Mouse (Mus musculus) kidney, adult 2 months (tissue): ENCODE results near the gene Zfp385b. TPM values are rescaled to one million over a fixed set of nuclear protein-coding genes. Genes with fewer than 3 reads are reported as not detected.
A peak's percentile ranks its signal among the peaks of the same experiment; 100 is the strongest.

ENCODE experiments used
- DNase-seq: peaks from one replicate; pipeline ENCODE4 v3.0.0; 2021
- H3K27ac ChIP-seq: fragments of 200-500 bp; 2 replicates; pipeline ENCODE4 v1.5.1; 2012; ENCODE audit warnings: low read depth, low read length, control low read depth, inconsistent platforms; ENCODE audit not compliant: insufficient read depth
- H3K27me3 ChIP-seq: fragments of 200-500 bp; replicated peaks from 2 replicates; pipeline ENCODE4 v1.6.1; 2012; ENCODE audit warnings: mild to moderate bottlenecking, moderate library complexity, low read length, inconsistent platforms; ENCODE audit not compliant: control insufficient read depth, insufficient read depth
- H3K36me3 ChIP-seq: fragments of 200-500 bp; 2 replicates; pipeline ENCODE4 v1.6.1; 2012; ENCODE audit warnings: mild to moderate bottlenecking, moderate library complexity, low read length, inconsistent platforms; ENCODE audit not compliant: control insufficient read depth, insufficient read depth
- H3K4me1 ChIP-seq: fragments of 200-500 bp; 2 replicates; pipeline ENCODE4 v1.6.1; 2011; ENCODE audit warnings: low read length; ENCODE audit not compliant: control insufficient read depth, insufficient read depth
- H3K4me3 ChIP-seq: fragments of 200-500 bp; 2 replicates; pipeline ENCODE4 v1.5.1; 2011; ENCODE audit warnings: mild to moderate bottlenecking, low read depth, low read length, control low read depth; ENCODE audit not compliant: insufficient read depth
- CTCF ChIP-seq: fragments of 200-500 bp; conservative IDR thresholded peaks from 2 replicates; pipeline ENCODE4 v1.5.1; 2011; ENCODE audit warnings: low read depth, mild to moderate bottlenecking, control low read depth, low read length, moderate library complexity, mixed read lengths; ENCODE audit not compliant: insufficient read depth, insufficient read length
- POLR2A ChIP-seq: fragments of 200-500 bp; IDR thresholded peaks from one replicate; pipeline ENCODE4 v1.6.1; 2011; ENCODE audit warnings: low read depth, low read length, control low read depth
- WGBS: fragments of 180-500 bp; shearing (Covaris S2); methylation state at CpG from one replicate; pipeline ENCODE4 v1.1.7; 2018; 5-methylcytosine and 5-hydroxymethylcytosine counted together
- polyA plus RNA-seq: library from polyadenylated mRNA; depleted of rRNA; stranded (reverse); fragments of >200 nt; gene quantifications from 2 replicates; pipeline ENCODE4 v1.2.3, GENCODE M21; 2012

The Zfp385b gene
- polyA plus RNA-seq, 1 experiment: 12.9 TPM

DNA sequence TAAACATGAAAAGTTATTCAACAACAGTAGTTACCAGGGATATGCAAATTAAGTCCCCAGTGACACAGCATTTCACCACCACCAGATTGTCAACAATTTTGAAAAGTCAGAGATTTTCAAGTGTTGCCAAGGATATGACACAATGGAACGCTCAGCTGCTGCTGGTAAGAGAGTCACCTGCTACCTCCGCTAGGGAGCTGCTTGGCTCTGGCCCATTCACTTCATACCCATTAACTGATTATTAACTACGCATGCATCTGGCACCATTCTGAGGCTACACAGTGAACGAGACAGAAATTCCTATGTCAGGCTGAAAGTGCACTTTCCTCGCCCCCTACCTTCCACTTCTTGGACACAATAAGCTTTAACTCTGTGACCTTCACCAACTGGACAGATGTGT is 137.7 kb downstream of the Zfp385b start:
- peaks cover 6% of the 10 kb centered on the region; the same call in 1 of the 2 replicates for H3K4me1 ChIP-seq
- no peaks in the 10 kb centered on the region for H3K27me3 ChIP-seq
- H3K36me3 ChIP-seq: no peaks in the 10 kb centered on the region
- no peak overlapping the region for H3K27ac ChIP-seq
- DNase-seq: peak; percentile 80
- H3K4me3 ChIP-seq: no peak overlapping the region
- WGBS: 32% methylated on average over 5 of the region's 5 CpGs
- TF ChIP-seq CTCF (no peak; the same call in 1 of the 2 replicates), POLR2A (no peak)

DNA sequence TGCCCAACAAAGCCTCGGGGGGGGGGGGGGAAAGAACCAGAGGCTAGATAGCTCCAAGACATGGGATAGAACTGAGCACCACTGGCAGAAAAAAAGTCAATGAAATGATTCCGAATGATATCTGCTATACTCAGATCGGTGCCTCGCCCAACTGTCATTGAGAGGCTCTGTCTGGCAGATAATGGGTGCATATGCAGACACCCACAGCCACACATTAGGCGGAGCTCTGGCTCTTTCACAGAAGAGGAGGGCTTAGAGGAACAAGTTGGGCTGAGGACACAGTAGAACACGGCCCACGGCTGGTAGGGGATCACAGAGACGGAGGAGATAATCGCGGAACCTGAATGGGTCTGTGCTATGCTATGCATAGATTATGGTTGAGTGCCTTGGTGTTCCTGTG is 145.7 kb downstream of the Zfp385b start:
- TF ChIP-seq POLR2A: no peak
- no peak for TF ChIP-seq CTCF
- Histone ChIP-seq H3K36me3 (no peaks in the 10 kb centered on the region), H3K27ac (no peak overlapping the region), H3K4me1 (no peaks in the 10 kb centered on the region), H3K4me3 (no peak overlapping the region), H3K27me3 (no peaks in the 10 kb centered on the region)
- no peak for DNase-seq
- WGBS: 88% methylated on average over 10 of the region's 10 CpGs

DNA sequence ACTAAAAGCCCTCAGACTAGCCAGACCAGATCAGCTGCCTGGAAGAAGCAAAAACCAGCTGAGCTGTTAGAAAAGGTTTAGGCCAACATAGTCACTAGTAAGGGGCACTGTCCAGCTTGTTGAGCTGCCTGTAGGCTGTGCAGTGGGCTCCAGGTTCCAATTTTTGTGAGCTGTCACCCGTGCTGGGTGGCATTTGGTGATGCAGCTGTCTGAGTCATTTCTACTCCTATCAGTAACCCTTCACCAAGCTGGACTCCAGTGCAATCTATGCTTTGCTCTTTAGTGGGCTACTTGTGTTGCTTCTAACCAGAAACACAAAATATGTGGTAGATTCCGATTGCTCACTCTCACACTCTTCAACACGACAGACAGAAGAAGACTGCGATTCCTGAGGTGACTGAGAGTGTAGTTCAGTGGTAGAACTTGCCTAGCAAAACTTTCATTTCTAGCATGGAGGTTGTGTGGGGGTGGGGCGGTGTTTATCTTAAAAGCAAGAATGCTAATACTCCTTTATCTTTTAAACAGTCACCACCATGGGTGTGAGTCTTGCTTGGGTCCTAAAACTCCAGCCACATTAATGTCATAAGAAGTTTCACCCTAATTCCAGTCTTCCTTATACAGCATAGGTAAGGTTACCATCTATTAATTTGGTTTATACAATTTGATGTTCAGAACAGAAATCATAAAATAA is 147.1 kb downstream of the Zfp385b start:
- no peak overlapping the region for H3K27ac ChIP-seq
- H3K4me3 ChIP-seq: no peak overlapping the region
- no peak for TF ChIP-seq CTCF
- no peak for TF ChIP-seq POLR2A
- no peaks in the 10 kb centered on the region for H3K27me3 ChIP-seq
- 93% methylated on average over 5 of the region's 5 CpGs for WGBS
- no peaks in the 10 kb centered on the region for H3K36me3 ChIP-seq
- no peaks in the 10 kb centered on the region for H3K4me1 ChIP-seq
- DNase-seq: no peak

GRCm38 (mm10) chr2:77662171-77662570 is 157.3 kb downstream of the Zfp385b start:
- Histone ChIP-seq H3K4me3 (no peak overlapping the region), H3K4me1 (no peaks in the 10 kb centered on the region), H3K27me3 (no peaks in the 10 kb centered on the region), H3K36me3 (no peaks in the 10 kb centered on the region), H3K27ac (no peak overlapping the region)
- TF ChIP-seq POLR2A: no peak
- TF ChIP-seq CTCF: no peak
- no peak for DNase-seq
- WGBS: 69% methylated on average over 5 of the region's 5 CpGs

DNA sequence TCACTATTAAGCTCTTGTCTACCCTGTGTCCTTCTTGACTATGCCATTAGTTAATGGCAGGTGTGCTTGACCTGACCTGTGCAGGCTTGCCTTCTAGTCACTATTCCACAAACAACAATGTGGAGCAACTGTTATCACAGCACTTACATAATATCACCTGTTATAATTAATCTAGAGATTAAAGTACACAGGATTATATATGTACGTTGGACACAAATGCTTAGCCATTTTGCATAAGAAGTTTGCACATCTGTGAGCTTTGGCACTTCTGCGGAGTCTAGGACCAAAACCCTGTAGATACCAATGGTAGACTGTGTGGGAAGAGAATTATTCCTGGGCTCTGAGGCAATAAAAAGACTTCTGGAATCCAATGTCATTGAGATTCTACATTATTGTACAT is 165.8 kb downstream of the Zfp385b start:
- DNase-seq: no peak
- no peaks in the 10 kb centered on the region for H3K36me3 ChIP-seq
- TF ChIP-seq CTCF: no peak
- no peaks in the 10 kb centered on the region for H3K27me3 ChIP-seq
- H3K27ac ChIP-seq: no peak overlapping the region
- WGBS: 94% methylated on average over 2 of the region's 2 CpGs
- no peak overlapping the region for H3K4me3 ChIP-seq
- no peaks in the 10 kb centered on the region for H3K4me1 ChIP-seq

DNA sequence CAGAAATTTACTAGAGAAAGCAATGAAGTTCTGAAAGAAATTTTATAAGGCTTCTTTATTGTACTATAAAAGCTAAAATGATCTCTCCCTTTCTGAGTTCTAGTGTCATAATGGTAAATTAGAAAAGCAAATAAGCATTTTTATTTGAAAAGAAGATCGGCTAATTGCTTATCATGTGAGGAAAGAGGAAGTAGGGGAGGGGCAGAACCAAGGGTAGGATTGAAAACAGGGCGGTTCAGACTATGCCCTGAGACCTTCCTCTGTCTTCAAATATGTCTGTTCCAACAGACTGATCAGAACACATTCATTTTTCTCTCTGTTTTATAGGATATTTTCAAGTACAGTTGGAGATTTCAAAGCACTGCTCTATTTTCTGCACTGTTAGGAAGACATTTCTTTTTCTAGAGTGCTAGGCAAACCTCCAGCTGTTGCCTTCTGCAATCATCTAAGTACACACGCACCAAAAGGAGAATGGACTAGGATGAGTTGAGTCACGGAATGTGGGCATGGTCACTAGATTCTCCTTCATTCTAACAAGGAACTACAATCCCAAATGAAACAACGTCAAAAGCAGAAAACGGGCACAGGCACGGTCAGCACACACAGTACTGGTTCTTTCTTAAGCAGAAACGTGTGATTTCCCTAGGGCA is 177.8 kb downstream of the Zfp385b start:
- 86% methylated on average over 8 of the region's 8 CpGs for WGBS

DNA sequence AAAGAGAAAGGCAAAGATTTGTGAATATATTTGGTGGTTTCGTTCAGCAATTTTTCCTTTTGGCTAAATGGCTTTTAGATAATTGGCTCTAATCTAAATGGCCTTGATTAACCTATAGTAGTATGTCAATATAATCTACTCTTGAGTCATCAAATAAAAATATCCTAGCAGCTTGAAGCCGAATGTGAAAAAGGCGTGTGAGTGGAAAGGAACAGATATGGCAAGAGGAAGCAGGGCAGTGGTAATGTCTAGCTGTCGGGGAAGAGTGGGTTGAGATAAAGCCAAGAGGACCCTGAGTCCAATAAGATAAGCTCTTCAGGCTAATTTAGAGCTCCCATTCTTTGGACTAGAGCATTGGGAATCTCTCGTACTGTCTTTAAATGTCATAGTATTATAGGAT is 179.4 kb downstream of the Zfp385b start:
- Histone ChIP-seq H3K27ac (no peak overlapping the region), H3K36me3 (no peaks in the 10 kb centered on the region), H3K27me3 (no peaks in the 10 kb centered on the region), H3K4me1 (no peaks in the 10 kb centered on the region), H3K4me3 (no peak overlapping the region)
- WGBS: 90% methylated on average over 5 of the region's 5 CpGs
- DNase-seq: no peak
- TF ChIP-seq POLR2A (no peak), CTCF (no peak)

More for the DNA sequence above, 177.8 kb downstream of the Zfp385b start:
- no peak overlapping the region for H3K4me3 ChIP-seq
- TF ChIP-seq POLR2A: no peak
- TF ChIP-seq CTCF: no peak
- H3K4me1 ChIP-seq: no peaks in the 10 kb centered on the region
- H3K27ac ChIP-seq: no peak overlapping the region
- H3K27me3 ChIP-seq: no peaks in the 10 kb centered on the region
- no peak for DNase-seq
- H3K36me3 ChIP-seq: no peaks in the 10 kb centered on the region
